Mouse (Mus musculus) Patski (cell line): Measurements from ENCODE around the gene Clec2h. TPM values are rescaled to one million over a fixed set of nuclear protein-coding genes. Genes with fewer than 3 reads are reported as not detected.
"Not testable (repeated sequence)": the region's sequence is repeated elsewhere in the genome, so short reads cannot be mapped to it uniquely, and the experiment has no call there.

ENCODE experiments used
- ATAC-seq: fragments of 100-300 bp; one replicate; pipeline ENCODE4 v1.8.0; 2021
- CTCF ChIA-PET: fragments of 350-600 bp; sonication (Branson Sonifier 250); formaldehyde crosslinking; loops from one replicate; lab custom pipeline; 2022; ENCODE audit warnings: inconsistent platforms; lab: Charles Lee
- POLR2A ChIA-PET: fragments of 350-600 bp; sonication (Branson Sonifier 250); formaldehyde crosslinking; loops from one replicate; lab custom pipeline; 2022; ENCODE audit warnings: antibody characterized with exemption, inconsistent platforms; lab: Charles Lee
- DNase-seq: peaks from one replicate; pipeline ENCODE4 v3.0.0-alpha.2; 2011; ENCODE audit warnings: low read depth, low spot score
- H3K27me3 ChIP-seq: fragments of 371-371 bp; one replicate; pipeline ENCODE4 v1.5.1; 2021
- CTCF ChIP-seq: fragments of 100-300 bp; IDR thresholded peaks from one replicate; pipeline ENCODE4 v1.5.1; 2021
- in situ Hi-C: fragments of 300-500 bp; cut with MboI; formaldehyde crosslinking; loops from 3 replicates; pipeline ENCODE4 v1.11.1; 2018; ENCODE audit warnings: low pct_unique_long_range_greater_than_20kb, mixed read lengths
- polyA plus RNA-seq: library from polyadenylated mRNA; unstranded; gene quantifications from one replicate; pipeline ENCODE4 v1.2.3, GENCODE M21; 2021

Clec2h gene
- polyA plus RNA-seq, 1 experiment from 2014 or later, result not detected

DNA sequence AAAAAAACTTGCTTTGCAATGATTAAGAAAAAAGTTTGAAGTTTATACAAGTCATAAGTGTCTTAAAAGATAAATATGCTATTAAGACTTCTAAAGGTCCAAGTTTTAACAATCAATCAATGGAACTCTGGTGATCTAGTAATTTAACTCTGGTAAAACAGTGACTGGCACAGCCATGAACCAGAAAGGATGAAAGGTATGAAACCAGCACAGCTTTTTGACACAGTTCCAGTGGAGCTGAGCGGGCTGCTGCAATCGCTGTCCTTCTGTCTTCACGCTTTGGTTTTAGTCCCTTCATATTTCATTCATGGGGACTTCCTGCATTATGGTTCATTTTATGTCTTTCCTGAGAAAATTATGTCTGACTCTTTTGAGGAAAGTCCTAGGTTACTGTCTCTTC is 12.5 kb upstream of the Clec2h start:
- ATAC-seq (no peak), DNase-seq (no peak)
- ChIA-PET POLR2A (no interaction called here), CTCF (no interaction called here)
- in situ Hi-C loops, result no loop called here
- TF ChIP-seq CTCF, result no peak
- no peaks in the 10 kb centered on the region for H3K27me3 ChIP-seq

DNA sequence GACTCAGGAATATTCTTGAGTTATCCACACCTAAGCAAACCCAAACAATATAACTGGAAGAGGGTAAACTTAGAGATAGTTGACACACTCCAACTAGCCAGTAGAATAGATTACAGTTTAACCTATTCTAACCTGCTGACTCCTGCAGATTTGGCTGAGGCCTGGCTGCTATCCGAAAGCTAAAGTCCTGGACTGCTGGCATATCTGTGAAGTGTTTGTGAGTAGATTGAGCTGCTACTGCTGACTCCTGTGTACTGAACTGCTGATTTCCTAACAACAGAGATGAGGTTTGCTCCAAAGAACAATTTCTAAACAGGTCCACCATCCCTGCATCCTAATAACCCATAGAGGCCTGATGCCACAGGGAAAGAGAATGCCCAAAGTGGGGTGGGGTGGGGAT is 12.0 kb upstream of the Clec2h start:
- CTCF ChIA-PET, result no interaction called here
- in situ Hi-C loops, result no loop called here
- POLR2A ChIA-PET, result no interaction called here
- no peaks in the 10 kb centered on the region for H3K27me3 ChIP-seq
- TF ChIP-seq CTCF, result no peak
- no peak for ATAC-seq
- no peak for DNase-seq

DNA sequence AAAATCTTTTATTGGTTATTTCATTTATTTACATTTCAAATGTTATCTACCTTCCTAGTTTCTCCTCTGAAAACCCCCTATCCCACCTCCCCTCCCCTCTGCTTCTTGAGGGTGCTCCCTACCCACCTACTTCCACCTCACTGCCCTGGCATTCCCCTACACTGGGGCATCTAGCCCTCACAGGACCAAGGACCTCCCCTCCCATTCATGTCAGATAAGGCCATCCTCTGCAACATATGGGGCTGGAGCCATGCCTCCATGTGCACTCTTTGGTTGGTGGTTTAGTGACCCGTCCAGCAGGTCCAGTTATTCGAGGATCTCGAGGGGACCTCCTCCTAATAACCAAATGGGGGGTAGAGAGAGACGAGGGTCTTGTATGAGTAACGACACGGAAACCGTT is 11.4 kb upstream of the Clec2h start:
- POLR2A ChIA-PET, H3K27me3 ChIP-seq, ATAC-seq, CTCF ChIA-PET, in situ Hi-C loops, DNase-seq: not testable (repeated sequence)

DNA sequence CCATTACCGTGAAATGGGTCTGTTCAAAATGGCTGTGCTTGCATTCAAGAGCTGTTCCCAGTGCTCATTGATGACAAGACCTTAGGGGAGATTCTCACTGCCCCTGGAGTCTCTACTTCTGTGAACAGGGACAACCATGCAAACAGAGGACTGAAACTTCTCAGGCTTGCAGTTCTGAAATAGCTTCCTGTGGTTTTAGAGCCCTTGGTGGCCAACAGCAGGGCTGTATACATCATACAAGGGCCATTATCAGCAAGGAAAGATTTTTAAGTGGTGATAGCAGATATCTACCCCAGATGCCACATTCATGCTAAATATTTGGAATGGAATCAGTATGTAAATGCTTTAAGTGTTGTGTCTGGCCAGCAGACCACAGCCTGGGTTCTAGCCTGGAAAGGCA is 9.2 kb upstream of the Clec2h start:
- DNase-seq (no peak), ATAC-seq (no peak)
- CTCF ChIA-PET, result no interaction called here
- in situ Hi-C loops, result no loop called here
- H3K27me3 ChIP-seq, result no peaks in the 10 kb centered on the region
- no peak for TF ChIP-seq CTCF
- POLR2A ChIA-PET, result no interaction called here

DNA sequence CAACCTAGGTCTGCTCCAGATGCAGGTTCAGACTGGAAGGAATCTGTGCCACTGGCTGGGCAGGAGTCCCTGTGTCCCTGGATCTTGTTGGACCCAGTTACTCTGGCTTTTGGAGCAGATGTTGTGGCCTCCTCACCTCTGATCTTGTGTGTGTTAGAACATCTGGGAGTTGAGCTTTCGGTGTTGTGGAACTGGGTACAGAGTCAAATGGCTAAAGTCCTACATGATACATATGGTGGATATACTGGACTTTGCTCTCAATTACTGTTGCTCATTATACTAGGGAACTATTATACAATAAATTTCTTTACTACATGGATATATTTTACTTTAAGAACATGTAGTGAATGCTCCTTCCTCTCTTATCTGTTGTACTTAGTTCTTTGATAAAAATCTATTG is 936 bp upstream of the Clec2h start:
- in situ Hi-C loops, result no loop called here
- peaks cover 5% of the 10 kb centered on the region for H3K27me3 ChIP-seq
- POLR2A ChIA-PET, result no interaction called here
- DNase-seq (no peak), ATAC-seq (no peak)
- no peak for TF ChIP-seq CTCF
- CTCF ChIA-PET, result no interaction called here

DNA sequence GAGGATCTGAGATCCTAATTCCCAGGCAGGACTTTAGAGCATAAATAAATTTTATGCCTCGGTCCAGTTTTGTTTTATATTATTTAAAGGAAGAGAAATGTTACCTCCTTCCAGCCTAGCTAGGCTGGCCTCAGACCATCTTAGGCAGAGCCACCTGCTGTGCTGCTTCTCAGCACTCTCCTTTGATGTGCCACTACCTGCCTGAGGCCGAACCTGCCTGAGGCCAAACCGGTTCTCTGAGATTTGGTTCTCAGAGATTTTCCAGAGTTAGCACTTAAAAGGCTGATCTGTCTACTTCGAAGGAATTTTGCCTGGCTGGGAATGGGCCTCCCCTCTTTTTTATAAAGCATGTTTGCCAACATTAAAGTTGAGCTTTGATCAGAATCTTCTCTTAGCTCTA is 7.8 kb downstream of the Clec2h start:
- TF ChIP-seq CTCF, result no peak
- ATAC-seq (no peak), DNase-seq (no peak)
- no peaks in the 10 kb centered on the region for H3K27me3 ChIP-seq
- ChIA-PET POLR2A (no interaction called here), CTCF (no interaction called here)
- in situ Hi-C loops, result no loop called here

DNA sequence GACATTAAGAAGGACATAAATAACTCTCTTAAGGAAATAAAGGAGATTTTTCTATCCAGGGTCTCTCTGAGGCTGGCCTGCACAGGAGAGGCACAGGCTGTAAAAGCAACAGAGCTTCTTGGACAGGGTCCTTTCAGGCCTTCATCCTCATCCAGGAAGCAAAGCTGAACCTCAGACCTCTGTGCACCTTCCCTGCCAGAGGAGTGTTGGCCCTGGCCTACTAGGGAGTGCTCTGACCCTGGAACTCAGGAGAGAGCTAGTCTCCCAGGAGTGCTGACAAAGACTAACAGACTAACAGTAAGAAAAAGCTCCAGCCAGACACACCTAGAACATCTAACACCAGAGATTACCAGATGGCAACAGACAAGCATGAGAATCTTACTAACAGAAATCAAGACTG is 17.4 kb downstream of the Clec2h start:
- ATAC-seq (no peak), DNase-seq (no peak)
- no peaks in the 10 kb centered on the region for H3K27me3 ChIP-seq
- ChIA-PET CTCF (no interaction called here), POLR2A (no interaction called here)
- no peak for TF ChIP-seq CTCF
- in situ Hi-C loops, result no loop called here

DNA sequence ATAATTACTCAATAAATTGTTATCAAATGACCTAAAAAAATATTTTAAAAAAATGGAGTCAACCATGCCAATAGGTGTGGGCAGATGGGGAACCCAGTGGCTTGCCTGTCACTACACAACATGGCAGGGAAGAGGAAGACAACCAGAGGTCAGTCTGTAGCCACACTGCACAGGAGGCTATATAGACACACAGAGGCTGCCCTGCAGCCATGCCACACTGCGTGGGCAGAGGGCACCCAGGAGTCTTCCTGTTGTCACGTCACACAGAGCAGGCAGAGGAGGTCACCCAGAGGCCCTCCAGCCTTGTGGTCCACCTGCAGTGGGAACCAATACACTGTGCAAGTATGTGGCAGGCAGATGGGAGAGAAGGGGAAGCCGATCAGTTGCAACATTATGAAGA is 39.5 kb downstream of the Clec2h start:
- in situ Hi-C loops, result no loop called here
- no peak for TF ChIP-seq CTCF
- no peaks in the 10 kb centered on the region for H3K27me3 ChIP-seq
- ATAC-seq (no peak), DNase-seq (no peak)
- CTCF ChIA-PET, result no interaction called here
- POLR2A ChIA-PET, result no interaction called here

DNA sequence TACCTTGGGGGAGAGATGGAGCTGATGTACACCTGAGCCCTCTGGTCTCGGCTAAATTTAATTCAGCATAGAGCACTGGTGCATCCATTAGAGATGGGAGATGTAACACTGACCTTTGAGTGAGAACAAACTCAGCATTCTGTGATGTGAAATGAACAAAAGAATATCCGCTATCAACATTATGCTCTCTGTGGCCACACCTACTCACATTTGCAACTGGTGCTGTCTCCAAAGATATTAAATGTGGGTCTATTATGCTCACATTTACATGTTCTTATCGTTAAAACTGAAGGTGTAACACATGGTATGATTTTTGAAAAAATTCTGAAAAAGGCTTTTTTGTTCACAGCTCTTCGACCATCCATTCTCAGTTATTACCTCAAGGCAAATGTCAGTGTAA is 60.8 kb downstream of the Clec2h start, which contains the start of gene Klrb1:
TSS of gene Klrb1 (minus strand) at position 101 of the 400 bp plus-strand sequence.
- no peak for TF ChIP-seq CTCF
- peaks cover 9% of the 10 kb centered on the region for H3K27me3 ChIP-seq
- POLR2A ChIA-PET, result no interaction called here
- CTCF ChIA-PET, result interaction anchor here (1.1 kb wide), 1 partner anchor 10 kb away, joined by 4 read pairs; no protein-coding TSS in a partner anchor
- DNase-seq (no peak), ATAC-seq (no peak)
- in situ Hi-C loops, result no loop called here

Other genes starting within 250 kb of the Clec2h start
- gene Itfg2, start 237.5 kb upstream of the Clec2h start, polyA plus RNA-seq, result 20.4 TPM
- gene Fkbp4, start 223.7 kb upstream of the Clec2h start, polyA plus RNA-seq, result 284 TPM
- gene Pzp, start 135.7 kb upstream of the Clec2h start, polyA plus RNA-seq, result 0.04 TPM
- 0.12 TPM for gene A2ml1, start 80.8 kb upstream of the Clec2h start, polyA plus RNA-seq
- not detected for gene Klrb1a, start 38.9 kb upstream of the Clec2h start, polyA plus RNA-seq
- gene Klrb1, start 60.7 kb downstream of the Clec2h start, polyA plus RNA-seq, result not detected
- gene Klrb1c, start 126.8 kb downstream of the Clec2h start, polyA plus RNA-seq, result not detected
- gene Gm44511, start 163.9 kb downstream of the Clec2h start, polyA plus RNA-seq, result not detected
- not detected for gene Klrb1b, start 163.9 kb downstream of the Clec2h start, polyA plus RNA-seq
- gene Clec2i, start 225.2 kb downstream of the Clec2h start, polyA plus RNA-seq, result not detected
- gene BC035044, start 228.7 kb downstream of the Clec2h start, polyA plus RNA-seq, result not detected